Mouse (Mus musculus) layer of hippocampus, postnatal 36 days (tissue): ENCODE measurements at regions not wholly inside any gene's neighbourhood (a gene's known extent, or its start where the extent isn't known, plus 50 kb on each side); places are given as distances from the start of the nearest gene placed in this dataset.
"Not testable (repeated sequence)": the region's sequence is repeated elsewhere in the genome, so short reads cannot be mapped to it uniquely, and the experiment has no call there.

ENCODE experiments used
- DNase-seq, 2 experiments: peaks; one replicate each; pipeline ENCODE4 v3.0.0; 2022

DNA sequence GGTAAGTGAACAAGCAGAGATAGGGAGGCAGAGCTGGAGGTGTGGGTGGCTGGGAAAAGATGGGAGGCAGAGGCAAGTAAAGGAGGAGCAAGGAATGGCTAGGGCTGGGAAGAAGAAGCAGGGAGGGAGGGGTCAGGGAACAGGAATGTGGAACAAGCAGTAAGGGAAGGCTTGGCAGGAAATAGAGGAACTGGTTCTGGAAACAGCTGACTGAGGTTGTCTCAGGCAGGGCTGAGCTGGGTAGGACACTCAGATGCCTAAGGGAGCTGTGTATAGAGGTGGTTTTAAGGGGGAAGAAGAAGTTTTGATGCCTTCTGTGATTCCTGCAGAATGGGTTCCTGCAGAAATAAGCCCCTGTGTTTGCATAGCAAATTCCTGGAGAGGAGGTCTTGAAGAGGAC lies 92.7 kb downstream of the Nucb2 start:
- no peak for DNase-seq

DNA sequence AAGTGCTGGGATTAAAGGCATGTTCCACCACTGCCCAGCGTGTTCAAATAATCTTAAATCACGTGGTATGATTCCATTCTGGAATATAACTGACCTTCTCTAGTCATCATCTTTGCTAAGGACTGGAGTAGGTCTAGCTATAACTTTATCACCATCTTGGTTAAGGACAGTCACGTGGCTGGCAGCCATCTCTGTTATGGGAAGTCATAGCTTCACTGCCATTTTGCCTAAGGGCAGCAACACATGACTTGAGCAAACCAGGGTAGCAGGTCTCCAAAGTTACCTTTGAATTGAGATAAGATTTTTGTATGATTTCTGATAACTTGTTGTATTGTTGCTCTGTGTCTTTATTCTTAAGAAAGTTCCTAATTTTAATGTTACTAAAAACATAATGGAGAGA lies 96.2 kb downstream of the Nucb2 start:
- no peak for DNase-seq

DNA sequence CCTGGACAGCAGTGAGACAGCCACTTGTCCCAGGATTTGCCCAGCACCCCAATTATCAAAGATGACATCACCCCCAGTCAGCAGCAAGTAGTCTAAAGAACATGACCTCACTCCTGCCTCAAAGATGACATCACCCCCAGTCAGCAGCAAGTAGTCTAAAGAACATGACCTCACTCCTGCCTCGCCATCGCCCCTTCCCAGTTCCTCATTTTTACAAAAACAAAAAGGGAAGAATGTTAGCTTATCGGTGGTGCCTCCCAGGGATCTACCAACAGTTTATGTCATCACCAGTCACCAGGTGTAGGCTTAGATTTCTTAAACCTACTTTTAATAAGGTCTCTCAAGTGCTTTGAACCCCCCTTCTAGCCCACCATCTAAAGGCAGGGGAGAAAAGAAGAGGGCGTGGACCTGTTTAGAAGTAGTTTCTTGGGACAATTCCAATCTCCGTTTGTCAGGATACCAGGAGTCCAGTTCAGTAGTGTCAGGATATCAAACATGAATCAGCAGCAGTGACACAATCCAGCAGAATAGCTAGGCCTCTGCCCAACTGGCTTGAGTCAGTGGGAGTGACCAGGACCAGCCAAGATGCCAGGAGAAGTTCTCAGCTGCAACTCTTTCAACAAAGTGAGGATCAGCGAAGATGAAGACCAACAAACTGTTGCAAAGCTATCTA lies 99.1 kb downstream of the Nucb2 start:
- DNase-seq = no peak

DNA sequence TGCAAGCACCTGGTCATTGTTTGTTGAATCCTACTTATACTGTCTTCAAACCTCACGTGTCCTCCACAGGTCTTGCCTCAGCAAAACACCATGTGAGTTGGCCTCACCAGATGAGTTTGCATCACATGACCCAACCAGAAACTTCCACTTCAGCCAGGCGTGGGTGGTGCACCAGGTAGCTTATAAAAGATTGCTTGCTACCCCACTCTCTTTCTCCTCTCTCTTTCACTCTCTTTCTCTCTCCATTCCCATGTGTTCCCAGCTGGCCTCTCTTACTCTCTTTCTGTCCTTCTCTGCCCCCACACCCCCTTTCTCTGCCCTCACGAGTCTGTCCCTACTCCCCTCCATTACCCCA lies 99.6 kb downstream of the Nucb2 start:
- DNase-seq = no peak

DNA sequence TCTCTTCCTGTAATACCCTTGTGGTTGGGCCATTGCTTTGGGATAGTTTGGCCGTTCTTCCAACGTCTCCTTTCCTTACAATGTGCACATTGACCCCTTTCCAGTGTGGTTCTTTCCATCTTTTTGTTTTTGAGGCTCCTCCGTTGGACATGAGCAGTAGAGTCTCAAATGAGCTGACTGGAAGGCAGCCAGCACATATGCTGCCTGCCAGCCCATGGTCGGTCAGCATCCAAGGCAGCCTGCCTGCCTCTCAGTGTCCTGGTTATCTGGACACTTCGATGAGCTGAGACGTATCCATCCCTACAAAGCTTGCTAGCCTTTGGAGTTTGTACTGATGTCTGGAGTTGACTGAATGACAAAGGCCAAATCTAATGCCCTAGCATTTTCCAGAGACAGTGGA lies 102.1 kb downstream of the Nucb2 start:
- DNase-seq = no peak

DNA sequence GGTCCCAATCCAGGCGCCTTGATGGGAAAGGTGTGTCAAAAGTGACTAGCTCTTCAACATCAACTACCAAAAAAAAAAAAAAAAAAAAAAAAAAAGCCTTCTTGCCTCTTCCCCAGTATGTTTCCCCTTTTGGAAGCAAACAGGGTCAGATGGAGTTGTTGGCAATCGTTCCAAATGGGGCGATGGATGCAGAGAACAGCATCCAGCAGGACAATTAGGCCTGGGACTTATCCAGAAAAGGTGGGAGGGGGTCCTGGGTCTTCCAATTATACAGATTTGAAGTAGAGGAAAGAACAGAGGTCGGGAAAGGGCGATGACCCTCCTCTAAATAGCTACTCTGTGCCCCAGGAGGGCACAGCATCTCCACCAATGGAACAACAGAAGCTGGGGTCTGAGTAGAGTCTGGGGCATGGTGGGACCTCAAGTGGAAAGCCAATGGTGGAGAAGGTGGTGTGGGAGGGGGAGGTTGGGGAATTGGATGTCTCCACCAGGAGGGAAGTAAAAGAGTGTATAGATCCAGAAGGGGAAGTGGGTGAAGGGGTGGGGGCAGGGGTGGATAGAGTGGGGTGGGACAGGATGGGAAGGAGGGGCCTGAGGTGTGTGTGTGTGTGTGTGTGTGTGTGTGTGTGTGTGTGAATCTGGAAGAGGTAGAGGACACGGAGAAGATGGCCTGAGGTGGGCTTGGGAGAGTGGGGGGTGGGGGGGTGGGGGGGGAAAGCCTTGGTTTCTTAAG lies 102.7 kb downstream of the Nucb2 start:
- no peak for DNase-seq

DNA sequence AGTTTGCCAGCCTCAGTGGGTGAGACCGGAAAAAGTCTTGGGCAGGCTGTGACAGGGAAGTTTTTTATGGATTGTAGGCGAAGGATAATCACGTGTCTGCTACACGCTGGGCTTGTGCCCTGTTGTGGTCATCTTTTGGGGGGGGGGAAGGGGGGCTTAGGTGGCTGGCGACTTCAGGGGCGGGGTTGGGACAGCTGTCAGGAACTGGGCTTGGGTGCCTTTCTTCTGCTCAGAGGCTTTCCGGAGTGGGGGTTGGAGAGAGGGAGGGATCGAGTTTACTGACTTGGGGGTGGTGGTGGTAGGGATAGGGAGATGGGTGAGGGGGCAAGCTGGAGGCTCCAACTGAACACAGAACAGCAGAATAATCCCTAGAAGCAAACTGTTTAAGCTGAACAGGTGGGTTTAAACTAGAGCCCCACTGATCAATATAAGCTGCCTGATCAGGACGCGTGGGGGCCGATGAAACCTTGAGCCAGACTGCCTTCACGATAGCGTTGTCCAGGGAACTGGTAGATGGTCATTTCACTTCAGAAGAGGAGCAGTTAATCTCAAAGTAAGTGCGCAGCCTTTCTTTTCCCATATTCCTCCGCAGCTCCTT lies 103.6 kb downstream of the Nucb2 start:
- DNase-seq = no peak

DNA sequence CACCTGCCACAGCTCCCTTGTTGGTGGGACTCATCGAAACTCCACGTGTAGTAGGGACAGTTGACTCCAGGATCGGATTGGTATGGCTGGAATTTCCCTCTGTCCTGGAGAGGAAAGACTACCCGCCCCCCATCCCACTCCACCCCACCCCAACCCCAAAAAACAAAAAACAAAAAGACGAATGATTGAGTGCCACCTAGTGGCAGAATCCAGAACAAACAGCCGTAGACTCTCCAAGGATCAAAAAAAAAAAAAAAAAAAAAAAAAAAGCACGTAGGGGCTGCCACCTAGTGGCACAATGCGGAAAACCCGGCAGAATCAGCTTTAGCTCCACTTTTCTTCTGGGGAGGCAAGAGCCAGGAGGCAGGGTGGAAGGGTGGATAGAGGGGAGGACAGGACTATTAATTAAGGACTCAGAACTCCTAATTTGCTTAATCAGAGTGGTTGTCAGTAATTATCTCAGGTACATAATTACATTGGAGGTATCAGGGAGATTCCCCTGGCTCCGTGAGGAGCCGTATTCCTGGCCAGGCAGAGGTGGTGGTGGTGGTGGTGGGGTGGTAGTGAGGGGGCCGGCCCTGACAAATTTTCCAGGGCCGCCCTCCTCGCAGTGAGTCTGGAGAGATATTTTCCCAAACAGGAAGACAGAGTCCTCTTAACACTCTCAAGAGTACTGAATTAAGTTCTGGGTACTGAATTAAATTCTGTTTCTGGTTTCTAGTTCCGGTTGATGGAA lies 104.3 kb downstream of the Nucb2 start:
- peak in 1 of 2 experiments; percentile 28 for DNase-seq

DNA sequence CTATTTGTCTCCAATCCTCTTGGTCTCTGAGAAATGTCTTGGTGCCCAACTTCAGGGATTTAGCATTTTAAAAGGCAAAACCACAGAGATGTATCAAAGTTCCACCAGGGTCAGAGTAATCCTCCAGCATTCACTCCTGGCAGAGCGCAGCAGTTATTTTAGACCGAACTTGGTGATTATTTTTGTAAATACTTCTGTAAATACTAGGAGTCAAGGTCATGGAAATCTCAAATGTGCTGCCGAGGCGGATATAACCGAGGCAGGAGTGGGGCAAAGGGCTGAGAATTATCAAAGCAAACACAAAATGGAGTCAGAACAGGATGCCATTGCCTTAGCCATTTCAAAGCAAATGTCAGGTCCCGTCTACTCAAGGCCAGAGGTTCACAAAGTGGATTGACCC lies 105.2 kb downstream of the Nucb2 start:
- no peak for DNase-seq

DNA sequence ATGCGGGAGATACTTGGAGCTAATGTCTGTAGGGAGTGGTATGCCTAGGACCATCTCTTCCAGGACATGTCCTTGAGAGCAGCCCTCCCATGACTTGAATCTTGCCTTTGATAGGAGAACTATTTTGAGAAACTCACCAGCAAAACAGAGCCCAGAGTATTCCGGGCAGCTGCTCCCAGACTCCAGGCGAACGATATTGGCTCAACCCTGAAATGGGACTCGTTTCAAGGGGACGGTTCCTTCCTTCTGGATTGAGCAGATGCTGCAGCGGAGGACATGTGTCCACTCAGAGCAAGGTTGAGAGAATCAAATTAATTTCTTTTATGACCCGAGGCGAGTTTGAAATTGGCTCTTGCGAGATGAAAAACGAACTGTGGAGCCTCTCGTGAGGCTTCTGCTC lies 105.7 kb downstream of the Nucb2 start:
- no peak for DNase-seq

DNA sequence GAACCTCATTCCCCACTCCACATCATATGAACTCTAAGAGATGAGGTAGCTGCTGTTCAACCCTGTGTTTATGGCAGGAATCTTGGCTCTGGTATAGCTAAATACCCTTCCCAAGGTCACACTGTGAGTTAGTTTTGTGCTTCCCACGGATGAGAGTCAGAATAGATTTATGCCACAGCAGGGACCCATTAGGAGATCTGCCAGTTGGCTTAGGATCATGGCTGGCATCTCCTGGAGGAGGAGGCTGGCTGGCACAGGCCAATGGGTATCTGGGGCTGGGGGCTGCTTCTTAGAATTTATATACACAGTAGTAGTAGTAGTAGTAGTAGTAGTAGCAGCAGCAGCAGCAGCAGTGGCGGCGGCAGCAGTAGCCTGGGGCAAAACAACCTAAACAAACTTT lies 111.8 kb downstream of the Nucb2 start:
- DNase-seq = peak in 1 of 2 experiments; percentile 20

DNA sequence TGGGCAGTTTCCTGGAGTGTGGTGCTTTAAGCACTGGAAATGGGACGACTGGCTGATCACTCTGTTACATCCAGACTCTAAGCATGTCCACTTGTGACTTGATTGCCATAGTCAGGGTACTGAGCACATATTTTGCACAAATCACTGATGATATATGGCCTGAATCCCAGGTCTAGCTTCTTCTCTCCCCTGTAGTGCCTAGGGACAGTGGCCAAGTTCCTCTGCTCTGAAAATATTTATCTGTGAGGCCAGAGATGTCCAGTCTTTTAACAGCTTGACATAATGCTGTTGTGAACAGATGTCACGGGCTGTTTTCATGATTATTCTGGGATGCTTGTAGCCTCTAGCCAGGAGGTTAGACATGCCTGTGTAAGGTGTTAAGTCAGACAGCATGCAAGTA lies 115.5 kb downstream of the Nucb2 start:
- no peak for DNase-seq

DNA sequence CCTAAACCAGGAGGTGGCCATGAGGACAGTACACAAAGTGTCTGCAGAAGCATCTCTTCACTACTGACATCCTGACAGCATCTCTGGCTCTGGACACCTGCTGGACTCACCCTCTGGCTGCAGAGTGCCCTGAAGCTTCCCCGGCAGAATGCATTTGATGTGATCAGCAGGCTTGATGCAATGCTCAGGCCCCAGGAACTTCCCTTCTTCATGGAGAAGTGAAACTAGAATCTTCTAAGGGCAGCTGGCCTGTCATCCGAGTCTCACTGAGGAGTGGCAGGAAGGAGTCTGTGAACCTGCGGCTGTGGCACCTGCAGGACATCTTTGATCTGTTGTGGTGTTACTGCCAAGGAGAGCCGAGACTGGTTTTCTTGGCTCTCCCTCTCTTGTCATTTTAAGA lies 116.2 kb downstream of the Nucb2 start:
- no peak for DNase-seq

DNA sequence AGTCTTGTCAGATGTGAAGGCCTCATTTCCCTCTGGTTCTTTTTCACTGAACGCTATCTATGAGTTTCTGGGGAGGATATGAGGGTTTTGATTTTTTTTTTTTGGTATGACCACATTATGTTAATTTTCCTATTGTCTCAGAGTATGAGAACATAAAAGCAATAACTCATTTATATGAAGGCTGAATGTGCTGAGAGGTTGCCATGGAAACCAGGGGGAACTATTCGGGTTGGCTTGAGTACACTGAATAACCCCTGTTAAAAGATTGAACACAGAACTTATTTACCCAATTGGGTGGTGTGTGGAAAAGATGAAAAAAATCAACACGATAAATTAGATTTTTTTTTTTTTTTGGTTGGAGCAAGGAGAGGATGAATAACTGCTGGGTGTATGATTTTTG lies 129.0 kb downstream of the Nucb2 start:
- no peak for DNase-seq

DNA sequence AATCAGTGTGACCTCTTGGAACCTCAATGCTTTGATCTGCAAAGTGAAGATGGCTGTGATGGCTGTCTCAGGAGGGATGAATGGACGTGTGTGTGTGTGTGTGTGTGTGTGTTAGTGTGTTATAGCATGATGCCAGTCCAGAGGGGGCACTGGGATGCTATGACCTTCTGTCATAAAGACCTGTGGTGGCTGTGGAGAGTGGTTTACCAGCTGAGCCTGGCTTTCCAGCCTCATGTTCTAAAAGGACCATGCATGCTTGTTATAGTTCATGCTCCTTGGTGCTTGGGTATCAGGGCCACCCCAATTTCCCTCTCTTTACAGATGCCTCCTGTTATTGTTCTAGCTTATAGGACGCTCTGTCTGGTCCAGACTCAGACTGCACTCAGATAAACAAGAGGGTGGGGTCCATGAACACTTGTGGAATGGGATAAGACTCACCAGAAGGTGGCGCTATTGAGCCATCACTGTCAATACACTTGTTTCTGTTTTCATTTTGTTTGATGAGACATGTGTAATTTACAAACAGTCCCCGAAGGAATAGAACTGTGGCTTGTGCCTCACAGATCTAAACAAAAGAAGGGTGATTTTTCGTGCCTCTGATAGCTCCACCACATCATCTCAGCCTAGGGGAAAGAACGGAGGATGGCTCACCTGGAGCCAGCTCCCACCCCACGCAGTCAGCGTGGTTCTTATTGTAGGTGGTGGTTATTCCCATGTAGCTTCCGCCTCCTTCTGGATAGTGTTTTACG lies 140.9 kb downstream of the Nucb2 start:
- peak; percentile 15 to 53 for DNase-seq

DNA sequence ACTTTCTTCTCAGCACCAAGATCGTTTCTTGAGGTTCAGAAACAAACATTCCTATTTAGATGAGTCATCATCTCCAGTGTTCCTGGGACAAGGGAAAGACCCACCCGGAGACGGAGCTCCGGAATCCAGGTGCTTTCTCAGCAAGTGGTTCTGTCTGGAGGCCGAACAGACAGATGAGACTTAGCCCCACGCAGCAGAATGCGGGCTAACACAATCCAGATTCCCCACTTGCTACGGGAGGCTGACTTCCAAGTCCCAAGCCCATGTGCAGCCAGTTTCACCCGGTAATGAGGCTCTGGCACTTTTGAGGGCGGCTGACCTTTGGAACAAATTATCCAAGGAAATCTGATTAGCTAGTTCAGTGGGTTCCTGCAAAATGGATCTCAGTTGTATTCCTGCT lies 150.3 kb downstream of the Nucb2 start:
- DNase-seq = no peak

DNA sequence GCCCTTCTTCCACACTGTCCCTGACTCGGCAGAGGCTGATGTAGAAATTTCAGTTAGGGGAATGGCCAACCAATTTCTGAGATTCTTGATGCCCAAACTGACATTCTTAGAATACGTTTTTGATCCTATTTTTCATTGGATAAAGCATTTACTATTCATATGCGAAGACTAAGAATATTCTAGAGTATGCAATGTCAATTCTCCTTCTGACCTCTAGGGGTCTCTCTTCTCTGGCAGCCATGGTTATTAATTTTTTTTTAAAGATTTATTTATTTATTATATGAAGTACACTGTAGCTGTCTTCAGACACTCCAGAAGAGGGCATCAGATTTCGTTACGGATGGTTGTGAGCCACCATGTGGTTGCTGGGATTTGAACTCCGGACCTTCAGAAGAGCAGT lies 152.9 kb downstream of the Nucb2 start:
- DNase-seq = not testable (repeated sequence)

DNA sequence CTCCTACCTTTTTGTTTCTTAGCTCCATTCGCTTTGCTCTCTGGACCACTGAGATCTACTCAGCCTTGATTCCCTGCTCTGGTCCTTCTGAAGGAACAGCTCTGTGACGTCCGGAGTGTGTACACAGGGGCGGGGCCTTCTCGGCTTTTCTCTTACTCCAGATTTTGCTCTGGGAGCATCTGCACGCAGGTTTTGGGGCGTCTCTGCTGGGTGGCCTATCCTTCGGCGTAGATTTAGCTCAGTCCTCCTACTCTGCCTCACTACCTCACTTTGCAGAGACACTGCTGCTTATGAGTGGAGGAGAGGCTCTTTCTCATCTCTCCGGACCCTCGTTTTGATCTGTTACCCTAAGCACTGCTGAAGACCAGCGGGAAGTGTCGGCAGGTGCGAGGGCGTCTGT lies 161.4 kb downstream of the Nucb2 start:
- no peak for DNase-seq

DNA sequence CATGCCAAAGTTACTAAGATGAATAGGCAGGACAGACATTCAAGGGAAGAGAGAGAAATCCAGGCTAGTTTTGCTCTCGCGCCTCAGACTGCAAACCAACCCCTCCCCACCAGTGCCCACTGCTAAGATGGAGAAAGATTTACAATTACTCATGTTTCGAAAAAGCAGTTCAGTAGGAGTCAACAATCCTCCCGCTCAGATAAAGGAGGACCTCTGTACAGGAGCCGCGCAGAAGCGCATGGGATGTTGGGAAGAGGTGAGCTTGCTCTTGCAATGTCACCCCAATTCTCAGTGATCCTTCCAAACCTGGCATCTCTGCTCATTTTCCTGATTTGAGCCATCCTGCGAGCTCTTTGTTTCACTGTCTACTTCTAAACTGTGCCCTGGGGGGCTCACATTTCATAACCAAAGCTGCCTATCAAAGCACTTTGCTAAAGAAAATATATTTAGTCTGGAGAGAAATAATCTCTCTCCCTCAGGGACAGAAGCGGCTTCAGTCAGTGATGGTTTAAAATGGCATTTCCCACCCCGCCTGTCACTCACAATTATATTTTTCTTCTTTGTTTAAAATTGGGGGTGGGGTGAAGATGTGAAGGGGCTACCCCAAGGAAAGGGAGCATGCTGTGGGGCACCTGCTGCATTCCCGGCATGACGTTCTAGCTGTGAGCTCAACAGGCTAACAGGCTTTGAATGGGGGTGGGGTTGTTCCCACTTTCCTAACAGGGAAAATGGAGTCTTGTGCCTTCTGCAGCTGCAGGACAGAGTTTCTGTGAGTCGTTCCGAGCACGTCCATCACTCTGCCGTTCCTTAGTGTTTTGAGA lies 170.2 kb downstream of the Nucb2 start:
- no peak for DNase-seq

DNA sequence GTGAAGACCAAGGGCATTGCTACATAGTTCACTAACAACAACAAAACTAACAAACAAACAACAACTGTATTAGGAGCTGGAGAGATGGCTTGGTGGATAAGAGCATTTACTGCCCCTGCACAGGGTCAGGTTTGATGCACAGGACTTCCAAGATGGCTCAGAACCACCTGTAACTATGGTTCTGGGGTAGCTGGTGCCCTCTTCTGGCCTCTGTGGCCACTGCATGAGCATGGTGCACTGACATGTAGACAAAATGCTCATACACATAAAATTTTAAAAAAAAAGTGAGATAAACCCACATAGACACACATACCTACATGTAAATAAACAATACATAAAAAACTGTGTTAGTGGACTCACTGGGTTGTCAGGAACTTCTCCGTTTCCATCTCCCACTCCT lies 172.5 kb downstream of the Nucb2 start:
- DNase-seq = no peak

DNA sequence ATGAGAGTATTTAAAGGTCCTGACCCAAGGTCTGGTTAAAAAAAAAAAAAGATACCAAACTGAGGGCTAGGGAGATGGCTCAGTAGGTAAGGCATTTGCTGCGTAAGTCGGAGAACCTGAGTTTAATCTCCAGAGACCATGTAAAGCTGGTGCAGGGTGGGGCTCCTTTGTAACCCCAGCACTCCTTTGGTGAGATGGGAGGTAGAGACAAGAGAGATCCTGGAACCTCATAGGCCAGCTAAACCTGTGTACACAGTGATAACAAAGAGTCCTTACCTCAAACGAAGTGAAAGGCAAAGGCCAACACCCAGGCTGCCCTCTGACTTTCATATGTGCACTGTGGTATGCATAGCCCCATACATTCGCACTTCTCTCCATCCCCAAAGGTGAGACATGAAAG lies 175.0 kb downstream of the Nucb2 start:
- DNase-seq = no peak

DNA sequence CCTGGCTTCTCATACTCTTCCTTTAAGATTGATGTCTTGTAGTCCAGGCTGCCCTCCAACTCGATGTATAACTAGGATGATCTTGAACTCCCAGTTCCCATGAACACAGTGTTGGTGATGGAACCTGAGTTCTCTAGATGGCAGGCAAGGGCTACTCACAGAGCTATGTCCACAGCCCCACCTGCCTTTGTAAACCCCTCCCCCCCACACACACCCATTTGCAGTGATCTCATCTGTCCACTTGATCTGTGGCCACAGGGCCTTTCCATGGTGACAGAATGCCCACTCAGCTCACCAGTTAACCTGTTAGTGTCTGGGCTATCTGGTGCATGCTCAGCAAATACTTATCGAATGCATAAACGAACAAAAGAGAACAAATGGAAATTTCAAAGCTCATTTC lies 176.4 kb downstream of the Nucb2 start:
- DNase-seq = no peak
